Mouse (Mus musculus): ENCODE results near the gene Tmem175. TPM values are rescaled to one million over a fixed set of nuclear protein-coding genes. Genes with fewer than 3 reads are reported as not detected.

Tmem175 gene
- polyA plus RNA-seq, 1 experiment from 2014 or later = 21.0 TPM

GRCm38 (mm10) chr5:108691152-108691551, 61.6 kb downstream of the Tmem175 start:
- no peak overlapping the region for H3K4me2 ChIP-seq (ENCODE audit: low read depth, low read length)
- no peaks in the 10 kb centered on the region for H3K36me3 ChIP-seq (replicated peaks; ENCODE audit: control insufficient read depth, insufficient read depth, low read depth, low read length)
- WGBS = 72% methylated on average over 4 of the region's 4 CpGs
- H3K4me3 ChIP-seq (ENCODE audit: low read depth, low read length) = no peak overlapping the region
- DNase-seq (ENCODE audit: low spot score) (no peak), ATAC-seq (replicated peaks; ENCODE audit: insufficient number of reproducible peaks, low FRiP score, low TSS enrichment, low read depth) (no peak)
- no peaks in the 10 kb centered on the region for H3K4me1 ChIP-seq (ENCODE audit: control insufficient read depth, insufficient read depth, low read length)
- no peaks in the 10 kb centered on the region; the same call in 1 of the 2 replicates for H3K27me3 ChIP-seq (ENCODE audit: control insufficient read depth, insufficient read depth, low read length)
- no peak overlapping the region for H3K9ac ChIP-seq (replicated peaks; ENCODE audit: low read length)
- no peaks in the 10 kb centered on the region for H3K9me3 ChIP-seq (replicated peaks; ENCODE audit: control insufficient read depth, low read length)
- H3K27ac ChIP-seq (replicated peaks; ENCODE audit: low read depth, low read length) = no peak overlapping the region

- H3K9me3 ChIP-seq (replicated peaks; ENCODE audit: control insufficient read depth, low read length) = no peaks in the 10 kb centered on the region
- H3K27ac ChIP-seq (replicated peaks; ENCODE audit: low read depth, low read length) = no peak within 1 kb of the TSS
- peak within 1 kb of the TSS; percentile 75 for H3K4me2 ChIP-seq (ENCODE audit: low read depth, low read length)
- DNase-seq (ENCODE audit: low spot score) = peak; percentile 67
- H3K4me1 ChIP-seq (ENCODE audit: control insufficient read depth, insufficient read depth, low read length) = no peaks in the 10 kb centered on the region; the same call in 1 of the 2 replicates
- no peak for ATAC-seq (replicated peaks; ENCODE audit: insufficient number of reproducible peaks, low FRiP score, low TSS enrichment, low read depth)
- WGBS = 4% methylated on average over 17 of the region's 18 CpGs
- no peaks in the 10 kb centered on the region; the same call in 1 of the 2 replicates for H3K27me3 ChIP-seq (ENCODE audit: control insufficient read depth, insufficient read depth, low read length)
- H3K9ac ChIP-seq (replicated peaks; ENCODE audit: low read length) = peak within 1 kb of the TSS; percentile 18; the same call in 1 of the 2 replicates
- peak within 1 kb of the TSS; percentile 91 for H3K4me3 ChIP-seq (ENCODE audit: low read depth, low read length)
- H3K36me3 ChIP-seq (replicated peaks; ENCODE audit: control insufficient read depth, insufficient read depth, low read depth, low read length) = no peaks in the 10 kb centered on the region
Measured at GRCm38 (mm10) chr5:108692271-108692670, 62.7 kb downstream of the Tmem175 start, which contains the start of gene Fgfrl1. TSS of gene Fgfrl1 (plus strand) at chr5:108692382.

- under 1% methylated on average over 22 of the region's 43 CpGs for WGBS
- ATAC-seq (replicated peaks; ENCODE audit: insufficient number of reproducible peaks, low FRiP score, low TSS enrichment, low read depth) = peak; percentile 92
- H3K4me2 ChIP-seq (ENCODE audit: low read depth, low read length) = peak overlapping the region; percentile 75
- H3K9ac ChIP-seq (replicated peaks; ENCODE audit: low read length) = peak overlapping the region; percentile 87
- no peaks in the 10 kb centered on the region; the same call in 1 of the 2 replicates for H3K27me3 ChIP-seq (ENCODE audit: control insufficient read depth, insufficient read depth, low read length)
- H3K36me3 ChIP-seq (replicated peaks; ENCODE audit: control insufficient read depth, insufficient read depth, low read depth, low read length) = no peaks in the 10 kb centered on the region
- H3K4me1 ChIP-seq (ENCODE audit: control insufficient read depth, insufficient read depth, low read length) = no peaks in the 10 kb centered on the region; the same call in none of the 2 replicates
- H3K4me3 ChIP-seq (ENCODE audit: low read depth, low read length) = peak overlapping the region; percentile 91
- H3K9me3 ChIP-seq (replicated peaks; ENCODE audit: control insufficient read depth, low read length) = no peaks in the 10 kb centered on the region
- DNase-seq (ENCODE audit: low spot score) = peak; percentile 96
- H3K27ac ChIP-seq (replicated peaks; ENCODE audit: low read depth, low read length) = peak overlapping the region; percentile 62
Measured at GRCm38 (mm10) chr5:108693872-108694288, 64.3 kb downstream of the Tmem175 start.

- no peaks in the 10 kb centered on the region for H3K9me3 ChIP-seq (replicated peaks; ENCODE audit: control insufficient read depth, low read length)
- WGBS = under 1% methylated on average over 70 of the region's 99 CpGs
- no peaks in the 10 kb centered on the region for H3K36me3 ChIP-seq (replicated peaks; ENCODE audit: control insufficient read depth, insufficient read depth, low read depth, low read length)
- H3K27me3 ChIP-seq (ENCODE audit: control insufficient read depth, insufficient read depth, low read length) = no peaks in the 10 kb centered on the region; the same call in 1 of the 2 replicates
- H3K4me1 ChIP-seq (ENCODE audit: control insufficient read depth, insufficient read depth, low read length) = no peaks in the 10 kb centered on the region; the same call in none of the 2 replicates
- peak overlapping the region; percentile 75 for H3K4me2 ChIP-seq (ENCODE audit: low read depth, low read length)
- ATAC-seq (replicated peaks; ENCODE audit: insufficient number of reproducible peaks, low FRiP score, low TSS enrichment, low read depth) = peak; percentile 54
- H3K4me3 ChIP-seq (ENCODE audit: low read depth, low read length) = peak overlapping the region; percentile 91
- DNase-seq (ENCODE audit: low spot score) = peak; percentile 51
- H3K27ac ChIP-seq (replicated peaks; ENCODE audit: low read depth, low read length) = peak overlapping the region; percentile 62
- H3K9ac ChIP-seq (replicated peaks; ENCODE audit: low read length) = peak overlapping the region; percentile 87
Measured at GRCm38 (mm10) chr5:108694352-108695261, 65.0 kb downstream of the Tmem175 start.

GRCm38 (mm10) chr5:108695861-108696260, 66.3 kb downstream of the Tmem175 start:
- no peak for ATAC-seq (replicated peaks; ENCODE audit: insufficient number of reproducible peaks, low FRiP score, low TSS enrichment, low read depth)
- 89% methylated on average over 12 of the region's 12 CpGs for WGBS
- Histone ChIP-seq H3K27ac (replicated peaks; ENCODE audit: low read depth, low read length) (no peak overlapping the region), H3K4me1 (ENCODE audit: control insufficient read depth, insufficient read depth, low read length) (no peaks in the 10 kb centered on the region; the same call in none of the 2 replicates), H3K36me3 (replicated peaks; ENCODE audit: control insufficient read depth, insufficient read depth, low read depth, low read length) (no peaks in the 10 kb centered on the region), H3K9ac (replicated peaks; ENCODE audit: low read length) (no peak overlapping the region), H3K9me3 (replicated peaks; ENCODE audit: control insufficient read depth, low read length) (no peaks in the 10 kb centered on the region), H3K27me3 (ENCODE audit: control insufficient read depth, insufficient read depth, low read length) (no peaks in the 10 kb centered on the region; the same call in 1 of the 2 replicates), H3K4me2 (ENCODE audit: low read depth, low read length) (no peak overlapping the region; the same call in 1 of the 2 replicates), H3K4me3 (ENCODE audit: low read depth, low read length) (no peak overlapping the region)
- DNase-seq (ENCODE audit: low spot score) = no peak

- H3K27me3 ChIP-seq (ENCODE audit: control insufficient read depth, insufficient read depth, low read length) = no peaks in the 10 kb centered on the region; the same call in 1 of the 2 replicates
- H3K9ac ChIP-seq (replicated peaks; ENCODE audit: low read length) = no peak overlapping the region
- H3K36me3 ChIP-seq (replicated peaks; ENCODE audit: control insufficient read depth, insufficient read depth, low read depth, low read length) = no peaks in the 10 kb centered on the region
- no peak overlapping the region for H3K4me2 ChIP-seq (ENCODE audit: low read depth, low read length)
- no peak overlapping the region for H3K4me3 ChIP-seq (ENCODE audit: low read depth, low read length)
- H3K4me1 ChIP-seq (ENCODE audit: control insufficient read depth, insufficient read depth, low read length) = no peaks in the 10 kb centered on the region; the same call in none of the 2 replicates
- ATAC-seq (replicated peaks; ENCODE audit: insufficient number of reproducible peaks, low FRiP score, low TSS enrichment, low read depth) (no peak), DNase-seq (ENCODE audit: low spot score) (no peak)
- H3K27ac ChIP-seq (replicated peaks; ENCODE audit: low read depth, low read length) = no peak overlapping the region
- no peaks in the 10 kb centered on the region for H3K9me3 ChIP-seq (replicated peaks; ENCODE audit: control insufficient read depth, low read length)
- 61% methylated on average over 3 of the region's 3 CpGs for WGBS
Measured at GRCm38 (mm10) chr5:108696542-108696941, 67.0 kb downstream of the Tmem175 start.

- peak overlapping the region; percentile 18; the same call in 1 of the 2 replicates for H3K9ac ChIP-seq (replicated peaks; ENCODE audit: low read length)
- H3K4me2 ChIP-seq (ENCODE audit: low read depth, low read length) = no peak overlapping the region; the same call in 1 of the 2 replicates
- H3K4me1 ChIP-seq (ENCODE audit: control insufficient read depth, insufficient read depth, low read length) = no peaks in the 10 kb centered on the region; the same call in none of the 2 replicates
- no peaks in the 10 kb centered on the region for H3K9me3 ChIP-seq (replicated peaks; ENCODE audit: control insufficient read depth, low read length)
- no peaks in the 10 kb centered on the region for H3K36me3 ChIP-seq (replicated peaks; ENCODE audit: control insufficient read depth, insufficient read depth, low read depth, low read length)
- H3K27me3 ChIP-seq (ENCODE audit: control insufficient read depth, insufficient read depth, low read length) = no peaks in the 10 kb centered on the region; the same call in 1 of the 2 replicates
- ATAC-seq (replicated peaks; ENCODE audit: insufficient number of reproducible peaks, low FRiP score, low TSS enrichment, low read depth) = no peak
- H3K27ac ChIP-seq (replicated peaks; ENCODE audit: low read depth, low read length) = no peak overlapping the region
- WGBS = 23% methylated on average over 4 of the region's 4 CpGs
- no peak overlapping the region for H3K4me3 ChIP-seq (ENCODE audit: low read depth, low read length)
- no peak for DNase-seq (ENCODE audit: low spot score)
Measured at GRCm38 (mm10) chr5:108697341-108697753, 67.8 kb downstream of the Tmem175 start.
